Mouse (Mus musculus) cerebellum, adult (tissue): ENCODE results near the gene Col16a1.

ENCODE experiments used
- ATAC-seq: cut with Nextera tagmentation; 2 replicates; pipeline ENCODE4 v1.9.2; 2017; ENCODE audit warnings: mild to moderate bottlenecking, moderate library complexity, mixed read lengths; ENCODE audit not compliant: insufficient number of reproducible peaks, low FRiP score, low TSS enrichment

The Col16a1 gene

GRCm38 (mm10) chr4:130081345-130082190, 33.9 kb downstream of the Col16a1 start:
- no peak for ATAC-seq

GRCm38 (mm10) chr4:130082211-130082610, 34.6 kb downstream of the Col16a1 start:
- ATAC-seq = no peak

GRCm38 (mm10) chr4:130084331-130084945, 36.8 kb downstream of the Col16a1 start:
- ATAC-seq = no peak

- ATAC-seq = no peak
Observed at GRCm38 (mm10) chr4:130085246-130085820, 37.7 kb downstream of the Col16a1 start.

- 0 out of 2 replicates have a peak, but pooled peaks have one; percentile 22 for ATAC-seq
Observed at GRCm38 (mm10) chr4:130087293-130087692, 39.7 kb downstream of the Col16a1 start.

- no peak for ATAC-seq
Observed at GRCm38 (mm10) chr4:130095137-130095536, 47.5 kb downstream of the Col16a1 start.

- no peak for ATAC-seq
Observed at GRCm38 (mm10) chr4:130101183-130101582, 53.5 kb downstream of the Col16a1 start.

GRCm38 (mm10) chr4:130102111-130102651, 54.5 kb downstream of the Col16a1 start, which contains the start of gene Pef1:
Pef1 (plus strand) TSS chr4:130102558.
- ATAC-seq = no peak

GRCm38 (mm10) chr4:130103632-130104031, 56.0 kb downstream of the Col16a1 start:
- ATAC-seq = no peak

- no peak for ATAC-seq
Observed at GRCm38 (mm10) chr4:130104584-130104983, 56.9 kb downstream of the Col16a1 start.

GRCm38 (mm10) chr4:130107065-130107443, 59.4 kb downstream of the Col16a1 start:
- ATAC-seq = peak; percentile 66; the same call in 1 of the 2 replicates

- peak; percentile 90 for ATAC-seq
Observed at GRCm38 (mm10) chr4:130107444-130108131, 59.9 kb downstream of the Col16a1 start.

GRCm38 (mm10) chr4:130108929-130109328, 61.3 kb downstream of the Col16a1 start:
- ATAC-seq = no peak

- ATAC-seq = no peak
Observed at GRCm38 (mm10) chr4:130109666-130110065, 62.0 kb downstream of the Col16a1 start.

GRCm38 (mm10) chr4:130110091-130110490, 62.5 kb downstream of the Col16a1 start:
- ATAC-seq = no peak

- ATAC-seq = no peak
Observed at GRCm38 (mm10) chr4:130112299-130112698, 64.7 kb downstream of the Col16a1 start.

GRCm38 (mm10) chr4:130112732-130113131, 65.1 kb downstream of the Col16a1 start:
- no peak for ATAC-seq

- ATAC-seq = no peak
Observed at GRCm38 (mm10) chr4:130120752-130121151, 73.1 kb downstream of the Col16a1 start.

GRCm38 (mm10) chr4:130121560-130121959, 73.9 kb downstream of the Col16a1 start:
- ATAC-seq = no peak

- no peak for ATAC-seq
Observed at GRCm38 (mm10) chr4:130123020-130123419, 75.4 kb downstream of the Col16a1 start.
